Mouse (Mus musculus) neural tube, embryonic 14.5 days (tissue): ENCODE measurements at regions not wholly inside any gene's neighbourhood (a gene's known extent, or its start where the extent isn't known, plus 50 kb on each side); places are given as distances from the start of the nearest gene placed in this dataset.

Experiments used
- ATAC-seq: fragments of 200-750 bp; cut with Nextera tagmentation; 2 replicates; pipeline ENCODE4 v1.8.0; 2017; ENCODE audit warnings: low read depth, mild to moderate bottlenecking, moderate TSS enrichment, moderate library complexity
- H3K27ac ChIP-seq: fragments of 300-500 bp; sonication (generic); 2 replicates; pipeline ENCODE4 v1.5.1; 2014; ENCODE audit warnings: low read depth, mild to moderate bottlenecking, control low read depth, low read length, moderate library complexity, mixed read lengths
- H3K27me3 ChIP-seq: fragments of 300-500 bp; sonication (generic); 2 replicates; pipeline ENCODE4 v1.6.1; 2014; ENCODE audit warnings: low read length; ENCODE audit not compliant: control insufficient read depth, insufficient read depth
- H3K36me3 ChIP-seq: fragments of 300-500 bp; sonication (generic); 2 replicates; pipeline ENCODE4 v1.6.1; 2014; ENCODE audit warnings: low read length, mixed read lengths; ENCODE audit not compliant: control insufficient read depth, insufficient read depth
- H3K4me1 ChIP-seq: fragments of 300-500 bp; sonication (generic); 2 replicates; pipeline ENCODE4 v1.6.1; 2014; ENCODE audit warnings: low read length; ENCODE audit not compliant: control insufficient read depth, insufficient read depth
- H3K4me2 ChIP-seq: fragments of 300-500 bp; sonication (generic); 2 replicates; pipeline ENCODE4 v1.6.1; 2014; ENCODE audit warnings: mild to moderate bottlenecking, low read depth, low read length, control low read depth
- H3K4me3 ChIP-seq: fragments of 300-500 bp; sonication (generic); 2 replicates; pipeline ENCODE4 v1.5.1; 2014; ENCODE audit warnings: low read depth, low read length, control low read depth, mixed read lengths
- H3K9ac ChIP-seq: fragments of 300-500 bp; sonication (generic); replicated peaks from 2 replicates; pipeline ENCODE4 v1.6.1; 2014; ENCODE audit warnings: low read depth, mild to moderate bottlenecking, control low read depth, low read length, mixed read lengths
- H3K9me3 ChIP-seq: fragments of 300-500 bp; sonication (generic); 2 replicates; pipeline ENCODE4 v1.6.1; 2016; ENCODE audit warnings: low read length; ENCODE audit not compliant: control insufficient read depth
- WGBS: fragments of 180-500 bp; shearing (Covaris S2); extraction: QIAGEN DNeasy Blood & Tissue Kit; methylation state at CpG from one replicate; pipeline ENCODE4 v1.1.7; 2014; 5-methylcytosine and 5-hydroxymethylcytosine counted together

- Histone ChIP-seq H3K36me3 (no peaks in the 10 kb centered on the region), H3K9ac (no peak overlapping the region), H3K27me3 (no peaks in the 10 kb centered on the region), H3K27ac (no peak overlapping the region), H3K4me1 (no peaks in the 10 kb centered on the region), H3K4me3 (no peak overlapping the region), H3K4me2 (no peak overlapping the region), H3K9me3 (no peaks in the 10 kb centered on the region)
- ATAC-seq, result no peak
These were observed 118.4 kb upstream of the Lhcgr start for GRCm38 (mm10) chr17:88910144-88910543.

DNA sequence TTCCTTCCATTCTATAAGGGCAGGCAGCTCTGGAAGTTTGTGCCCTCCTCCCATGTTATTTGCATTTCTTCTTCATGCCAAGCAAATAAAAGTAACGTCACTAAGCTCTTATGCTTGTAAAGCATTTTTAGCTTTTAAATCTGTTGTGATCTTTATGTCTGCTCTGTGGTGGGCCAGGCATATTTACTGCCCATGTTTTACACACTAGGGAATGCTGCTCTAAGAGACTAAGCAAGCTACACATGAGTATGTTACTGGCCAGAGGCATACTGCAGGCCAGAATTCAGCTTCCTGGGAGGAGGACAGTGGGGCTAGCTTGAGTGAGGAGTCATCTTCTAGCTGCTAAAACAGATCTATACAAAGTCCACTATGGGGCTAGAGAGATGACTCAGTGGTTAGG is 110.0 kb upstream of the Lhcgr start:
- H3K36me3 ChIP-seq, result no peaks in the 10 kb centered on the region
- no peak overlapping the region for H3K4me3 ChIP-seq
- no peak overlapping the region for H3K4me2 ChIP-seq
- H3K4me1 ChIP-seq, result peaks cover 8% of the 10 kb centered on the region; the same call in 1 of the 2 replicates
- no peak overlapping the region for H3K27ac ChIP-seq
- no peaks in the 10 kb centered on the region for H3K9me3 ChIP-seq
- WGBS, result 29% methylated on average over 1 of the region's 1 CpGs
- no peak overlapping the region for H3K9ac ChIP-seq
- ATAC-seq, result no peak; the same call in 1 of the 2 replicates
- no peaks in the 10 kb centered on the region for H3K27me3 ChIP-seq

DNA sequence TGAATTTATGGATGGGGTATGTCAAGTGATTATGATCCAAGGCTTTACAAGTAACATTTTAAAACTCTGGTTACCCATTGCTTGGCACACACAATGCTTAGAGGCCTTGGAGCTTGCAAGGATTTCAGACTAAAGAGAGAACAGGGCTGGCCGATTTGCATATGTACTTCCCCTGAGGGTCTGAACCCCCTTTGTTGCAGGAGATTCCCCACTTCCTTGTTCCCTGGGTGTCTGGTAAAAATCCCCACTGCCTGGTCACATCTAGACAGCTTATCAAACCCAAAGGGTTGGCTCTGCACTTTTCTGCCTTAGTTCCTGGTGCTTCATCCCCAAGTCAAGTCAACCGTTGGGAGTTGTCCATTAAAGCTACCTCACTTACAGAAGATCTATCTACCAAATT is 109.1 kb upstream of the Lhcgr start:
- no peak for ATAC-seq
- H3K4me2 ChIP-seq, result no peak overlapping the region
- H3K4me3 ChIP-seq, result no peak overlapping the region
- no peak overlapping the region for H3K9ac ChIP-seq
- no peak overlapping the region for H3K27ac ChIP-seq
- no peaks in the 10 kb centered on the region for H3K9me3 ChIP-seq
- 80% methylated on average over 2 of the region's 2 CpGs for WGBS
- H3K36me3 ChIP-seq, result no peaks in the 10 kb centered on the region
- no peaks in the 10 kb centered on the region for H3K27me3 ChIP-seq
- peaks cover 8% of the 10 kb centered on the region; the same call in 1 of the 2 replicates for H3K4me1 ChIP-seq

DNA sequence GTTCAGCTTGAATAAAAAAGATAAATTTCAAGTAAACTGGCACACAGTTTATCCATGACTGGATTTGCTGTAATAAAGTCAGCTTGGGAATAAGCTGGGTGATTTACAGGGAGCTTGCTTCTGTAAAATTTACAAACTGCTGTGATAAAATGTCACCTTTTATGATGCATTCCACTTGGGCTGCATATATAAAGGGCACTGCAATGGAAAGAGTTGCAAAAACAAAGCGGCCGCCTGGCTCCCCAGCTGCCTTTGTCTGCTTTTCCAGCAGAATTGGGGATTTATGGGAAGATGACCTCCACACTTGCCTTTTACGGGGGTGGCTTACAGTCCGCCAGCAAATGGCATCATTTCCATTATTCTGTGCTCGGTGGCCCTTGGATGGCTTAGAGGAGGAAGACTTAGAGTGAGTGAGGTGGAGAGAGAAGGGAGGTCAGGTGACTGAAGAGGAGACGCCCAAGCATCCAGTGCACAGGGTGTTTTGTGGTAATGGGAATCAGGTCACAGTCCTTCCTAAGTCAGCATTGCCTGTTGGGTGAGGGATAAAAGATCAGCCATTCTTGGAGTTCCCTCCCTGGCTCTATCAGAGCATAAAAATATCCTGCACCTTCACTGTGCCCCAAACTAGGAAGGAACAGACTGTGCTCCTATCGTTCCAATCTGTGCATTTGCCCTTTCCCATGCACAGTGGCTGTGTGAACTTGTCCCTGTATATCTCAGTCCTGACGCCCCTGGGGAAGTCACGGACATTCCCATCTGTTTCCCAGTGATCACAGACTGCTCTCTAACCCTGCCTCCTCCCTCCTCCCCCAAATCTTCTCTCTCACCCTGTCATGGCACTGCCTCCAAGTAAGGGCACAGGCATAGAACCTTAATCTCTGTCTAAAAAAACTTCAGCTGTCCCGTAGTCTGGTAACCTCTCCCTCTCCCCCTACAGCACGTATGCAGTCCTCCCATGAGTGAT is 107.2 kb upstream of the Lhcgr start:
- Histone ChIP-seq H3K4me3 (no peak overlapping the region), H3K27me3 (no peaks in the 10 kb centered on the region), H3K9me3 (no peaks in the 10 kb centered on the region), H3K27ac (0 out of 2 replicates have a peak overlapping the region, but pooled peaks have one; percentile 18), H3K4me1 (peaks cover 8% of the 10 kb centered on the region; the same call in 1 of the 2 replicates), H3K9ac (no peak overlapping the region), H3K36me3 (no peaks in the 10 kb centered on the region), H3K4me2 (no peak overlapping the region)
- ATAC-seq, result peak; percentile 69
- WGBS, result 28% methylated on average over 11 of the region's 11 CpGs

DNA sequence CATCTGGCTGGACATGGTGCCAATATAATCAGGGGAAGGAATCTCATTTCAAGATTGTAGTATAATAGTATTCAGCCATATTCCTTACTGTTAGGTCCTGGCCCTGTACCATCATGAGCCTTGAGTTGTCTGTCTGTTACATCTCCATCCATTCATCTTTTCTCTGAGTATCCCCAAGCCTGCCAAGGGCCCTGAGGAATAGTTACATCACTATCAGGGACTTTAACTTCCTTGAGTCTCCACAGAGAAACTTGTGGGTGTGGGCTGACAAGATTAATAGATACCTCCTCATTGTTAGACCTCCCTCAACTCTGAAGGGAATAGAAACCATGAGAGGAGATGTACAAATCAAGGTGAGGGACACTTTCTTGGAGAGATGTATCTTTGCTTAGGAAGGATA is 101.7 kb upstream of the Lhcgr start:
- H3K36me3 ChIP-seq, result no peaks in the 10 kb centered on the region
- no peaks in the 10 kb centered on the region; the same call in 1 of the 2 replicates for H3K4me1 ChIP-seq
- no peak overlapping the region for H3K27ac ChIP-seq
- no peaks in the 10 kb centered on the region for H3K27me3 ChIP-seq
- no peaks in the 10 kb centered on the region for H3K9me3 ChIP-seq
- H3K4me2 ChIP-seq, result no peak overlapping the region
- H3K9ac ChIP-seq, result no peak overlapping the region
- H3K4me3 ChIP-seq, result no peak overlapping the region
- no peak for ATAC-seq

DNA sequence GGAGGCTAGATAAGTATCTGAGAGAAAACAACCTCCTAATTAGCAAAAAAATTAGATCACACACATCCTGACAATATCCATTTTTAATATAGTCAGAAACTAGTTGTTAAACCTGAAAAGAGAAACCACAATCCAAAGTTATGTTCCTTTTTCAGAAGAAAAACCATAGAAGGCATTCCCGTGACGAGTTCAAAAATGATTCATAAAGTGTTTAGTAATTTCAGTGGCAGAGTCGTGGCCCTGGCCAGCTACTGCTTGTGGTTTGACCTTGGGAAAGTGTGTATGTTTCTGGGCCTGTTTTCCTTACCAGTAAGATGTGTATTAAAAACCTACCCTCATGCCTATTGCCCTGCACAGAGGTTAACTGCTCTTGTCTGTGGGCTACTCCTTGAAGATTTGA is 93.7 kb upstream of the Lhcgr start:
- no peaks in the 10 kb centered on the region for H3K27me3 ChIP-seq
- H3K9me3 ChIP-seq, result no peaks in the 10 kb centered on the region
- WGBS, result 90% methylated on average over 3 of the region's 3 CpGs
- no peak overlapping the region for H3K27ac ChIP-seq
- H3K9ac ChIP-seq, result no peak overlapping the region
- H3K4me3 ChIP-seq, result no peak overlapping the region
- no peaks in the 10 kb centered on the region for H3K4me1 ChIP-seq
- H3K4me2 ChIP-seq, result no peak overlapping the region
- no peak for ATAC-seq
- no peaks in the 10 kb centered on the region for H3K36me3 ChIP-seq

DNA sequence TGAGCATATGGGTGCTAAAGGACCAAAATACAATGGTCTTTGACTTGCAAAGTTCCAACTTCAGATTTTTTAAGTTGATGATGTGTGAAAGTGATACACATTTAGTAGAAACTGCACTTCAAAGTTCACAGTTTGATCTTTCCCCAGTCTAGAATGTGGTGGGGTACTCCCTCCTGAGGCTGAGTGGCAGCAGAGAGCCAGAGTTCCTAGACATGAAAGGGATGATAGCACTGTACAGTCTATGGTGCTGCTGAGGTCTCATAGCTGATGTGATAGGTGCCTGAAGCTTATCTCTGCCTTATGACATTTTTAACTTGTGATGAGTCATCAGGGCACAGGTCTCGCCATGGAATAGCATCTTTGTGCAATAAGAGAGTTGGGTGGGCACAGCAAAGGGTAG is 87.9 kb upstream of the Lhcgr start:
- WGBS, result 97% methylated on average over 1 of the region's 1 CpGs
- Histone ChIP-seq H3K9ac (no peak overlapping the region), H3K36me3 (no peaks in the 10 kb centered on the region), H3K27me3 (no peaks in the 10 kb centered on the region), H3K4me3 (no peak overlapping the region), H3K9me3 (no peaks in the 10 kb centered on the region), H3K27ac (no peak overlapping the region), H3K4me2 (no peak overlapping the region), H3K4me1 (no peaks in the 10 kb centered on the region)
- ATAC-seq, result no peak

- Histone ChIP-seq H3K9me3 (no peaks in the 10 kb centered on the region), H3K4me3 (no peak overlapping the region), H3K36me3 (no peaks in the 10 kb centered on the region), H3K27ac (no peak overlapping the region), H3K27me3 (no peaks in the 10 kb centered on the region), H3K4me2 (no peak overlapping the region), H3K4me1 (no peaks in the 10 kb centered on the region), H3K9ac (no peak overlapping the region)
- WGBS, result 72% methylated on average over 4 of the region's 4 CpGs
- ATAC-seq, result no peak
These were observed 78.7 kb upstream of the Lhcgr start for GRCm38 (mm10) chr17:88870342-88870985.

GRCm38 (mm10) chr17:88864631-88865030 is 72.8 kb upstream of the Lhcgr start:
- no peak for ATAC-seq
- Histone ChIP-seq H3K27me3 (no peaks in the 10 kb centered on the region), H3K9ac (no peak overlapping the region), H3K36me3 (no peaks in the 10 kb centered on the region), H3K9me3 (no peaks in the 10 kb centered on the region), H3K4me2 (no peak overlapping the region), H3K4me1 (no peaks in the 10 kb centered on the region), H3K27ac (no peak overlapping the region), H3K4me3 (no peak overlapping the region)
- 88% methylated on average over 7 of the region's 7 CpGs for WGBS
